Mouse (Mus musculus) heart, adult 2 months (tissue): Measurements from ENCODE around the gene Dcakd. TPM values are rescaled to one million over a fixed set of nuclear protein-coding genes. Genes with fewer than 3 reads are reported as not detected.

Experiments
- DNase-seq, 2 experiments: peaks; one replicate each; pipeline ENCODE4 v3.0.0; 2021
- H3K27ac ChIP-seq: fragments of 200-600 bp; 2 replicates; pipeline ENCODE4 v1.8.1; 2022
- H3K27me3 ChIP-seq: fragments of 200-500 bp; 2 replicates; pipeline ENCODE4 v1.6.1; 2012; ENCODE audit warnings: mild to moderate bottlenecking, low read length, inconsistent platforms, mixed read lengths; ENCODE audit not compliant: control insufficient read depth, insufficient read depth
- H3K36me3 ChIP-seq: fragments of 200-500 bp; 2 replicates; pipeline ENCODE4 v1.6.1; 2012; ENCODE audit warnings: low read length, inconsistent platforms; ENCODE audit not compliant: control insufficient read depth, insufficient read depth
- H3K4me1 ChIP-seq: fragments of 200-500 bp; 2 replicates; pipeline ENCODE4 v1.6.1; 2011; ENCODE audit warnings: low read length; ENCODE audit not compliant: control insufficient read depth, insufficient read depth
- H3K4me3 ChIP-seq: fragments of 200-600 bp; 2 replicates; pipeline ENCODE4 v1.8.1; 2022
- H3K79me2 ChIP-seq: fragments of 200-500 bp; replicated peaks from 2 replicates; pipeline ENCODE4 v1.6.1; 2012; ENCODE audit warnings: mild to moderate bottlenecking, inconsistent platforms, low read length, moderate library complexity, mixed read lengths; ENCODE audit not compliant: control insufficient read depth, insufficient read depth
- H3K9ac ChIP-seq: fragments of 200-500 bp; 2 replicates; pipeline ENCODE4 v1.6.1; 2012; ENCODE audit warnings: low read depth, mild to moderate bottlenecking, control low read depth, inconsistent platforms, low read length, mixed read lengths
- CTCF ChIP-seq: fragments of 200-600 bp; IDR thresholded peaks from 2 replicates; pipeline ENCODE4 v1.8.1; 2022; ENCODE audit warnings: antibody characterized with exemption, mild to moderate bottlenecking, moderate library complexity
- EP300 ChIP-seq: fragments of 200-500 bp; IDR thresholded peaks from 2 replicates; pipeline ENCODE4 v1.6.1; 2011; ENCODE audit warnings: low read depth, low read length, control low read depth; ENCODE audit not compliant: insufficient read depth
- POLR2A ChIP-seq: fragments of 200-500 bp; IDR thresholded peaks from 2 replicates; pipeline ENCODE4 v1.6.1; 2011; ENCODE audit warnings: mild to moderate bottlenecking, low read depth, low read length, control low read depth; ENCODE audit not compliant: insufficient read depth
- WGBS: fragments of 180-500 bp; shearing (Covaris S2); methylation state at CpG from one replicate; pipeline ENCODE4 v1.1.7; 2018; 5-methylcytosine and 5-hydroxymethylcytosine counted together
- intact Hi-C: fragments of 180-260 bp; cut with DNase I; formaldehyde crosslinking; loops from one replicate; pipeline ENCODE4 v1.15.1; 2025
- microRNA-seq, 2 experiments: library from miRNA; unstranded; fragments of <30 nt; microRNA quantifications; one replicate each; pipeline ENCODE4 v1.2.0; 2021
- polyA plus RNA-seq: library from polyadenylated mRNA; depleted of rRNA; stranded (reverse); fragments of >200 nt; gene quantifications from 2 replicates; pipeline ENCODE4 v1.2.3, GENCODE M21; 2012; rRNA removed
- total RNA-seq, 2 experiments: library from RNA; stranded (reverse); gene quantifications; 2 replicates each; pipeline ENCODE4 v1.2.3; 2021

Gene Dcakd
- total and polyA plus RNA-seq, 3 experiments, result 69.3 to 122 (median 75.0) TPM

GRCm38 (mm10) chr11:102945306-102946264, 82.5 kb downstream of the Dcakd start:
- H3K9ac ChIP-seq, result no peak overlapping the region
- 6% methylated on average over 54 of the region's 54 CpGs for WGBS
- no peaks in the 10 kb centered on the region for H3K36me3 ChIP-seq

More at GRCm38 (mm10) chr11:102945306-102946264, 82.5 kb downstream of the Dcakd start:
- TF ChIP-seq CTCF, result no peak
- TF ChIP-seq POLR2A, result no peak
- no peak for TF ChIP-seq EP300
- peak overlapping the region; percentile 26; the same call in 1 of the 2 replicates for H3K4me3 ChIP-seq
- DNase-seq, result no peak
- H3K27ac ChIP-seq, result no peak overlapping the region
- H3K79me2 ChIP-seq, result no peaks in the 10 kb centered on the region
- H3K27me3 ChIP-seq, result peaks cover 19% of the 10 kb centered on the region
- 0 out of 2 replicates have a peak, but pooled peaks cover 1% of the 10 kb centered on the region for H3K4me1 ChIP-seq
- intact Hi-C loops, result no loop called here

Small RNAs within 50 kb of the gene (microRNA-seq; reads per million reads assigned to microRNA genes)
- 0 reads per million in 2 experiments for gene Mir6931

Other genes starting within 250 kb of the Dcakd start
- 10 to 100 TPM; 19.4 to 23.4 TPM for gene Gjc1, start 208.6 kb downstream of the Dcakd start, total RNA-seq
- gene Gjc1, start 208.6 kb downstream of the Dcakd start, polyA plus RNA-seq, result 12.9 and 26.4 TPM in 2 replicates
- gene Higd1b, start 192.5 kb downstream of the Dcakd start, total RNA-seq, result 10 to 100 TPM; 11.0 to 12.2 TPM
- gene Higd1b, start 192.5 kb downstream of the Dcakd start, polyA plus RNA-seq, result 15.2 and 21.6 TPM in 2 replicates
- 10 to 100 TPM; 36.0 to 37.4 TPM for gene Eftud2, start 147.3 kb downstream of the Dcakd start, total RNA-seq
- gene Eftud2, start 147.3 kb downstream of the Dcakd start, polyA plus RNA-seq, result 44.9 and 62.6 TPM in 2 replicates
- gene Ccdc103, start 147.1 kb downstream of the Dcakd start, total RNA-seq, result not detected
- gene Ccdc103, start 147.1 kb downstream of the Dcakd start, polyA plus RNA-seq, result 0.18 and 0.20 TPM in 2 replicates
- not detected for gene Fam187a, start 143.2 kb downstream of the Dcakd start, total RNA-seq
- not detected in 2 replicates for gene Fam187a, start 143.2 kb downstream of the Dcakd start, polyA plus RNA-seq
- gene Gfap, start 127.4 kb downstream of the Dcakd start, total RNA-seq, result under 1 TPM; 0.08 to 0.30 TPM
- gene Gfap, start 127.4 kb downstream of the Dcakd start, polyA plus RNA-seq, result 0.18 TPM in 2 replicates
- under 1 TPM; 0.10 to 0.32 TPM for gene Kif18b, start 103.2 kb downstream of the Dcakd start, total RNA-seq
- 0.18 and 0.32 TPM in 2 replicates for gene Kif18b, start 103.2 kb downstream of the Dcakd start, polyA plus RNA-seq
- not detected for gene C1ql1, start 81.6 kb downstream of the Dcakd start, total RNA-seq
- 0.10 TPM in 1 of 2 replicates, not detected in the other for gene C1ql1, start 81.6 kb downstream of the Dcakd start, polyA plus RNA-seq
- 10 to 100 TPM; 60.5 to 67.2 TPM for gene Nmt1, start 143 bp downstream of the Dcakd start, total RNA-seq
- gene Nmt1, start 143 bp downstream of the Dcakd start, polyA plus RNA-seq, result 37.1 and 55.3 TPM in 2 replicates
- gene Plcd3, start 73.3 kb upstream of the Dcakd start, total RNA-seq, result 10 to 100 TPM; 13.7 to 14.0 TPM
- gene Plcd3, start 73.3 kb upstream of the Dcakd start, polyA plus RNA-seq, result 20.6 and 22.3 TPM in 2 replicates
- gene Acbd4, start 73.3 kb upstream of the Dcakd start, total RNA-seq, result 10 to 100 TPM; 27.8 to 38.1 TPM
- gene Acbd4, start 73.3 kb upstream of the Dcakd start, polyA plus RNA-seq, result 27.5 and 27.8 TPM in 2 replicates
- gene Hexim1, start 87.9 kb upstream of the Dcakd start, total RNA-seq, result 10 to 100 TPM; 18.2 to 19.3 TPM
- 7.8 and 9.0 TPM in 2 replicates for gene Hexim1, start 87.9 kb upstream of the Dcakd start, polyA plus RNA-seq
- gene Hexim2, start 104.1 kb upstream of the Dcakd start, total RNA-seq, result 1 to 10 TPM; 1.3 to 1.9 TPM
- gene Hexim2, start 104.1 kb upstream of the Dcakd start, polyA plus RNA-seq, result 2.6 and 2.9 TPM in 2 replicates
- gene Fmnl1, start 142.8 kb upstream of the Dcakd start, total RNA-seq, result 10 to 100 TPM; 12.1 to 14.5 TPM
- gene Fmnl1, start 142.8 kb upstream of the Dcakd start, polyA plus RNA-seq, result 12.8 and 14.2 TPM in 2 replicates
- gene 1700023F06Rik, start 180.2 kb upstream of the Dcakd start, total RNA-seq, result not detected
- 0.21 TPM in 1 of 2 replicates, not detected in the other for gene 1700023F06Rik, start 180.2 kb upstream of the Dcakd start, polyA plus RNA-seq
- not detected for gene Spata32, start 190.1 kb upstream of the Dcakd start, total RNA-seq
- gene Spata32, start 190.1 kb upstream of the Dcakd start, polyA plus RNA-seq, result not detected in 2 replicates
- gene Map3k14, start 239.1 kb upstream of the Dcakd start, total RNA-seq, result 1 to 10 TPM; 3.0 to 3.4 TPM
- gene Map3k14, start 239.1 kb upstream of the Dcakd start, polyA plus RNA-seq, result 3.7 and 4.5 TPM in 2 replicates